Mouse (Mus musculus) forebrain, embryonic 12.5 days (tissue): ENCODE results near the gene Prtn3. TPM values are rescaled to one million over a fixed set of nuclear protein-coding genes. Genes with fewer than 3 reads are reported as not detected.

Experiments
- ATAC-seq: fragments of 200-750 bp; cut with Nextera tagmentation; 2 replicates; pipeline ENCODE4 v1.8.0; 2017; ENCODE audit warnings: moderate TSS enrichment; ENCODE audit not compliant: low FRiP score
- H3K27ac ChIP-seq: fragments of 300-500 bp; sonication (generic); 2 replicates; pipeline ENCODE4 v1.5.1; 2016; ENCODE audit warnings: mild to moderate bottlenecking
- H3K27me3 ChIP-seq: fragments of 300-500 bp; sonication (generic); 2 replicates; pipeline ENCODE4 v1.6.1; 2016; ENCODE audit warnings: mild to moderate bottlenecking
- H3K36me3 ChIP-seq: fragments of 300-500 bp; sonication (generic); replicated peaks from 2 replicates; pipeline ENCODE4 v1.6.1; 2016; ENCODE audit warnings: mild to moderate bottlenecking
- H3K4me1 ChIP-seq: fragments of 300-500 bp; sonication (generic); 2 replicates; pipeline ENCODE4 v1.6.1; 2016
- H3K4me2 ChIP-seq: fragments of 300-500 bp; sonication (generic); 2 replicates; pipeline ENCODE4 v1.6.1; 2016; ENCODE audit warnings: mild to moderate bottlenecking, moderate library complexity
- H3K4me3 ChIP-seq: fragments of 300-500 bp; sonication (generic); replicated peaks from 2 replicates; pipeline ENCODE4 v1.5.1; 2016; ENCODE audit warnings: mild to moderate bottlenecking
- H3K9ac ChIP-seq: fragments of 300-500 bp; sonication (generic); 2 replicates; pipeline ENCODE4 v1.6.1; 2016; ENCODE audit warnings: mild to moderate bottlenecking
- H3K9me3 ChIP-seq: fragments of 300-500 bp; sonication (generic); 2 replicates; pipeline ENCODE4 v1.6.1; 2016
- WGBS: fragments of 180-500 bp; shearing (Covaris S2); methylation state at CpG from one replicate; pipeline ENCODE4 v1.1.7; 2016; 5-methylcytosine and 5-hydroxymethylcytosine counted together
- polyA plus RNA-seq: library from polyadenylated mRNA; unstranded; fragments of >200 nt; fragmentation: Nextera tagmentation; extraction: Ambion mirVana; gene quantifications from 2 replicates; pipeline ENCODE4 v1.2.1, GENCODE M21; 2016

The Prtn3 gene
- polyA plus RNA-seq, 1 experiment from 2014 or later: 16.2 TPM

DNA sequence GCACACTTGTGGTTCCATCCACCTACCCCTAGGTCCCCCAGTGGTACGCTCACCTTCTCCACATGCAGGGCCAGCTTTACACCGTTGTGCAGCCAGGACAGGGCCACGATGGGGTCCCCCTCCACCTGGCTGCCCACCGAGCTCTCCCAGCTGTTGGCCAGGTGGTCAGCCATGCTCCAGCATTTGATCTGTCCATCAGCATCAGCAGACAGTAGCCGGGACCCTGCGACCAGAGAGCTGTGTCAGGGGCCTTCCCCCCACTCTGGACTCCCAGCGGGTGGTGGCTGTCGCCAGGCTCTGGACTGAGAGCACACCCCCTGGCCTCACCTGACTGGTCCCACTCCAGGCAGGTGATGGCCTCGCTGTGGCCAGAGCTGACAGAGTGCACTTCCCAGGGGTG is 32.4 kb downstream of the Prtn3 start:
- Histone ChIP-seq H3K27ac (no peak overlapping the region), H3K36me3 (peaks cover 50% of the 10 kb centered on the region), H3K4me1 (peaks cover 12% of the 10 kb centered on the region), H3K27me3 (peaks cover 13% of the 10 kb centered on the region), H3K4me2 (no peak overlapping the region), H3K4me3 (no peak overlapping the region), H3K9ac (no peak overlapping the region), H3K9me3 (no peaks in the 10 kb centered on the region)
- WGBS: 92% methylated on average over 9 of the region's 9 CpGs
- ATAC-seq: no peak

DNA sequence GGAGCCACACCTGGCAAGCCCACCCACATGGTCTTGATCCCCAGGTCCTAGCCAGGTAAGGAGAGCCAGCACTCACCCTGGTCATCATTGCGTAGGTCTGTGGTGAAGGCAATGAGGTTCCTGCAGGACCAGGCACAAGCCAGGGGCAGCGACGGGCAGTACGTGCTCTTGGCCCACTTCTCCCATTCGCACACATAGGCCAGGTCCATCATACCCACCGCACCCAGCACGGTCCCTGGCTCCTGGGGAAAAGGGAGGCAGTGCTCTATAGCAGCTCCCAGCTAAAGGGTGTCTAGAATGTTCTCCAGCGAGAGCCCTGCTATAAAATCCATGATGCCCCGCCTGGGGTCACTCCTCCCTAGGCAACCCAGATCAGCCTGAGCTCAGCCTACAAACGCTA is 33.1 kb downstream of the Prtn3 start:
- Histone ChIP-seq H3K27me3 (peaks cover 11% of the 10 kb centered on the region), H3K4me1 (peaks cover 11% of the 10 kb centered on the region), H3K9me3 (no peaks in the 10 kb centered on the region), H3K36me3 (peaks cover 57% of the 10 kb centered on the region), H3K9ac (no peak overlapping the region), H3K4me2 (peak overlapping the region; percentile 45; the same call in 1 of the 2 replicates), H3K27ac (no peak overlapping the region), H3K4me3 (no peak overlapping the region)
- 95% methylated on average over 10 of the region's 10 CpGs for WGBS
- no peak for ATAC-seq

DNA sequence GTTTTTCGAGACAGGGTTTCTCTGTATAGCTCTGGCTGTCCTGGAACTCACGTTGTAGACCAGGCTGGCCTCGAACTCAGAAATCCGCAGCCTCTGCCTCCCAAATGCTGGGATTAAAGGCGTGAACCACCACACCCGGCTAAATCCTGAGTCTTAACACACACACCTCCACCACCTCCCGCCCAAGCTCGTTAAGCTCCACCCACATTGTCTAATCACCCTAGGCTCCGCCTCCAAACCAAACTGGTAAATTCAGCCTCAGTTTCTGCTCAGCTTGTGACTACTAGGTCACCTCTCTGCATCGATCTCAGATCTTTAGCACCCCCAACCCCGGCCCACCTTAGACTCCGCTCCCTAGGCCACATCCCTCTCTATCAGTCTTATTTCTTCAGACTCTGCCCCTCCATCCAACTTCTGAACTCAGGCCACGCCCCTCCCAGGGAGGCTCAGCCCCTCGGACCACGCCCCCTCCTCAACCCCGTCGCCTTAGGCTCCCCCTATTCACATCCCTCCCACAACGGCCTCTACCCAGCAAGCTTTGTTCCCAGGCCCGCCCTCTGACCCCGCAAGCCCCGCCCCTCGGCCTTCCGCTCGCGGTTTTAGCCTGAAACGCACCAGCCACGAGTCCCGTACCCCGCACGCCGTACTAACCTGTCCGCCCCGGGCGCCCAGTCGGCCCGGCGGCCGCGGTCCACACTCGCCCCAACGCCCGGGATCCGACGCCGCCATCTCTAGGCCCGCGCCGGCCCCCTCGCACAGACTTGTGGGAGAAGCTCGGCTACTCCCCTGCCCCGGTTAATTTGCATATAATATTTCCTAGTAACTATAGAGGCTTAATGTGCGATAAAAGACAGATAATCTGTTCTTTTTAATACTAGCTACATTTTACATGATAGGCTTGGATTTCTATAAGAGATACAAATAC is 34.2 kb downstream of the Prtn3 start, which contains the start of gene Med16:
Gene Med16 (minus strand): TSS at position 757 of the 925 bp plus-strand sequence.
- 2% methylated on average over 52 of the region's 52 CpGs for WGBS

DNA sequence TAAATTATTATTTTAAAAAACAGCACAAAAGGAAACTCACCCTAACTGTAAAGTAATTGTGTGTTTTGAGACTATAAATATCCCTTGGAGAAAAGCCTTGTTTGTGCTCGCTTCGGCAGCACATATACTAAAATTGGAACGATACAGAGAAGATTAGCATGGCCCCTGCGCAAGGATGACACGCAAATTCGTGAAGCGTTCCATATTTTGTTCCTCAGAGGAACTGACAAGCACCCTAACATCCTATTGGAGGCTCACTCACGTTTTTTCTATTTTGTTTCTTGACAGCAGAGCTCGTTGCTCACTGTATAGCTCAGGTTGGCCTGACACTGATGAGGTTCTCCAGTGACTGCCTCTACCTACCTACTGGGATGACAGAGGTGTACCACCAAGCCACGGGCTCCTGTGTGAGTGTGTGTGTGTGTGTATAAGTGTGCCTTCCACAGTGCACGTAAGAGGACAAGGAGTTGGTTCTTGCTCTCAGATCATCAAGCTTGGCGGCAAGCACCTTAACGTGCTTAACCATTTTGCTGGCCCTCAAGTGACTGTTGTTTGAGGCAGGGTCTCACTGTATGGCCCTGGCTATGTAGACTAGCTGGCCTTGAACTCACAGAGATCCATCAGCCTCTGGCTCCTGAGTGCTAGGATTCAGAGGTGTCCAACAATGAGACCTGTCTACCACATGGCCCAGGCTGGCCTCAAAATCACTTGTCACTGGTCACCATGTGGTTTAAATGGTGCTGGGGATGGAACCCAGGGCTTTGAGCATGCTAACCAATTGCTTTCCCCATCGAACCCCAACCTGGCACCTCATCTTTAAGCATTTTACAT is 35.0 kb downstream of the Prtn3 start:
- Histone ChIP-seq H3K4me3 (peak overlapping the region; percentile 18; the same call in 1 of the 2 replicates), H3K27me3 (no peaks in the 10 kb centered on the region), H3K4me2 (peak overlapping the region; percentile 45), H3K9ac (peak overlapping the region; percentile 2), H3K27ac (peak overlapping the region; percentile 78), H3K36me3 (peaks cover 51% of the 10 kb centered on the region), H3K4me1 (peaks cover 17% of the 10 kb centered on the region), H3K9me3 (no peaks in the 10 kb centered on the region)
- ATAC-seq: peak; percentile 55
- WGBS: 26% methylated on average over 14 of the region's 14 CpGs

More for the DNA sequence above, 34.2 kb downstream of the Prtn3 start, which contains the start of gene Med16:
- Histone ChIP-seq H3K27ac (peak within 1 kb of the TSS; percentile 97), H3K9me3 (no peaks in the 10 kb centered on the region), H3K4me3 (peak within 1 kb of the TSS; percentile 69), H3K4me2 (peak within 1 kb of the TSS; percentile 45), H3K36me3 (peaks cover 54% of the 10 kb centered on the region), H3K4me1 (peaks cover 11% of the 10 kb centered on the region), H3K27me3 (peaks cover under 1% of the 10 kb centered on the region), H3K9ac (peak within 1 kb of the TSS; percentile 85)
- ATAC-seq: peak; percentile 93

DNA sequence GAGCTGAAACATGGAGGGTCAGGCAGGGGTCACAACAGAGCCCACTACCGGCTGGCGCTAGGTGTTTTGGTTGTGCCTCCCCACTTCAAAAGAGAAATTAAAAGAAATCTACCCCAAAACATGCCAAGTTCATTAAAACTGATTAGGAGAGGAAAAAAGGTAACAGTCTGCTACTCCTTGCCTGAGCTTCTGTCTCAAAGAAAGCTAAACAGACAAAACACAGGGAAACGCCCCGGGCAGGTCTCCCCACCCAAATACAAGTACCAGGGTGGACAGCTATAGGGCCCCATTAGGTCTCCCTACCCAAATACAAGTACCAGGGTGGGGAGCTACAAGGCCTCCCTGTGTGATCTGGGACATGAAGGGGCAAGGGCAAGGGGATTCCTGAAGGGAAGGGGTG is 36.3 kb downstream of the Prtn3 start, which contains the start of gene Gm26602:
Gene Gm26602 (plus strand): TSS at position 301 of the 400 bp plus-strand sequence.
- WGBS: 93% methylated on average over 4 of the region's 4 CpGs
- H3K9me3 ChIP-seq: no peaks in the 10 kb centered on the region
- no peak within 1 kb of the TSS for H3K4me3 ChIP-seq
- H3K9ac ChIP-seq: 0 out of 2 replicates have a peak within 1 kb of the TSS, but pooled peaks have one; percentile 25
- peaks cover 42% of the 10 kb centered on the region for H3K36me3 ChIP-seq
- no peak for ATAC-seq
- H3K4me2 ChIP-seq: no peak within 1 kb of the TSS
- peaks cover 30% of the 10 kb centered on the region for H3K4me1 ChIP-seq
- peak within 1 kb of the TSS; percentile 78 for H3K27ac ChIP-seq
- H3K27me3 ChIP-seq: no peaks in the 10 kb centered on the region; the same call in 1 of the 2 replicates

DNA sequence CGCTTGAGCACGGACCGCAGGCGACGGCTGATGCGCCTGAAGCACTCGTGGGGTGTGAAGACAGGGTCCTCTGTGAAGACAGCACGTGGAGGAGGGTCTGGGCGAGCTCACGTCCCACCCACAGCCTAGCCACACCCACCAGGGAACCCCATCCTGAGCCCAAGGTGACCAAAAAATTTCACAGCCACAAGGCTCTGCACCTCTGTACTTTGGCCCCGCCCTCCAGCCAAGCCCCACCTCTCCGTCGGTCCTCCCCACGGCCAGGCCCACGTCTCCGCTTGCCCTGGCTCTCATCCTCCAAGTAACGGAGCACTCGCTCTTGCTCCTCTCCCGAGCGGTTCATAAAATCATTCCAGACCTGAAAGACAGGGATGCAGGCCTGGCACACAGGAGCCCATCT is 38.1 kb downstream of the Prtn3 start:
- Histone ChIP-seq H3K4me3 (no peak overlapping the region), H3K36me3 (peaks cover 27% of the 10 kb centered on the region), H3K27ac (no peak overlapping the region), H3K4me2 (no peak overlapping the region), H3K27me3 (peaks cover 2% of the 10 kb centered on the region), H3K9ac (no peak overlapping the region), H3K9me3 (no peaks in the 10 kb centered on the region), H3K4me1 (peaks cover 38% of the 10 kb centered on the region)
- ATAC-seq: no peak
- WGBS: 72% methylated on average over 20 of the region's 20 CpGs

DNA sequence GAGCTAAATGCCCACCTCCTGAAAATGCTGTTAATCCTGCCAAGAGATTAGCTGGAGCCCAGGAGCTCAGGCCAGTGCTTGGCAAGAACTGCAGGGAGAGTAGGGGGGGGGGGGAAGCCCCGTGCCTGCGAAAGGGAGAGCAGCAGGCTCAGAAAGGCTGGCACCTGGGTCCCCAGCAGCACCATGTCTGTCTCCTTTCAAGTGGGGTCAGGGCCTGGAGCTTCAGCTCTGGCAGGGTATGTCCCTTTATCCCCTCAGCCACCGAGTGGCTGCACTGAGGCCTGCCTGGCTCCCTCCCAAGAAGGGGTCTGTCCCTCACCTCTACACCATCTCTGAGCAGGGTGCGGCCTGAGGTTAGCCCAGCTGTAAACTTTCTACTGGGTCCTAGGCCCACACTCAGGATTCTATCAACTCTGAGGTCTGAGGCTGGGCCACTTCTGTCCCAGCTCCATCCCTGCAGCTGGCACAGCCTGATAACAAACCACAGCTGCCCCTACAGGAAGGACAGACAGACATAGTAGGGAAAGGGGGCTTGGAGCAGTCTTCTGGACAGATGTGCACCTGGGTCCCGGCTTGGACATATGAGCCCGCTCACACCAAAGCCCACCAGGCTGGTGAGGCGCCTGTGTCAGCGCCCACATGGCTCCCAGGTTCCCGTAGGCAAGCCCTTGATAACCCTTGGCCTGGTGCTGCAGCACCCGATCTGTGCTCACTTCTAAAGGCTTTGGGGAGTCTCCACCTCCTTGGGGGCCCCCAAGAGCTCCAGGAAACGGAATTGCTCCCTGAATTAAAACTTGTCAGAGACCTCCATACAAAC is 40.1 kb downstream of the Prtn3 start:
- ATAC-seq: no peak
- WGBS: 60% methylated on average over 11 of the region's 11 CpGs
- Histone ChIP-seq H3K27me3 (peaks cover 21% of the 10 kb centered on the region), H3K27ac (peak overlapping the region; percentile 42; the same call in 1 of the 2 replicates), H3K4me3 (no peak overlapping the region), H3K4me2 (no peak overlapping the region), H3K36me3 (peaks cover 27% of the 10 kb centered on the region), H3K9me3 (no peaks in the 10 kb centered on the region), H3K9ac (0 out of 2 replicates have a peak overlapping the region, but pooled peaks have one; percentile 21), H3K4me1 (peaks cover 44% of the 10 kb centered on the region)

DNA sequence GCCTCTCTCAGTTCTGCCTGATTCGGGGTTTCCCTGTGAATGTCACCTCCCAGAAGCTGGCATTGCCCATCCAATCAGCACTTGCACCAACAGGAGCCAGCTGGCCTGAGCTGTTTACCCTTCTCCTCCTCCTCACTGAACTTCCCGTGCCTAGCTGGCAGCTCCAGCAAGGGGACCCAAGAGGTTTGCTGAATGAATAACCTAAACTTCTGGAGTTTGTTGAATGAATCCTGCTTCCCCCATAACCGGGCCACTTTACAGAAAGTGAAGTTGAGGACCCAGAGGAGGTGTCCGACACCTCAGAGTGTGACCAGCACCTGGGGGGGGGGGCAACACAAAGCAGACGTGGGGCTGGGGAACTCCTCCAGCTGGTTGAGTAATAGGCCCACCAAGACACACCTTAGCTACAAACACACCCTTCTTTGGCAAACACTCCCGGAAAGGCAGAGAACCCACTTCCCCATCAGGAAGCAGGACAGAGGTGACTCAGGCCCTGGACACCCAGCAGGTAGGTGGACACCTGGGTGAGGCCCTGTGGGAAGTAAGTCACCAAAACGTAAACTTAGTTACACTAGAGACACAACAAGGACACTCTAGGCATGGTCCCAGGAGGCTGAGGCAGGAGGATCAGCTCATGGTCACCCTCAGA is 40.8 kb downstream of the Prtn3 start:
- ATAC-seq: no peak
- Histone ChIP-seq H3K4me1 (peaks cover 45% of the 10 kb centered on the region), H3K4me2 (peak overlapping the region; percentile 96)

DNA sequence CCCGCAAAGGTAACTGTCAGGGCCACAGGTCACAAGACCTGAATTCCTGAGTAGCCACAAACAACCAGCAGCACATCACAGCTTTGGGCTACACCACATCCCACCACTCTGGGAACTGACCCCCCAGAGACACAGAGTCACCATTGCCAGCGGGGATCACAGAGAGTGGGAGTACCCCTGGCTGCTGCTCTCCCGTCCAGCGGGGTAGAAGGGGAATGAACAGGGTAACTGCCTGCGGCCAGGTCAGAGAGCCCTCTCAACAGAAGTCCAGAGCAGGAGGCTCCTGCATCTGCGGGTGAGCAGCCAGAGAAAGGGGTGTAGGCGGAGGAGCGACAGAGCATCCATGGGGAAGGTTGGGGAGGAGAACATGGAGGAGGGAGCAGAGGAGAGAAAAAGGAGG is 41.8 kb downstream of the Prtn3 start:
- peak overlapping the region; percentile 96 for H3K4me2 ChIP-seq
- H3K36me3 ChIP-seq: peaks cover 21% of the 10 kb centered on the region
- ATAC-seq: 0 out of 2 replicates have a peak, but pooled peaks have one; percentile 3
- no peaks in the 10 kb centered on the region for H3K9me3 ChIP-seq
- H3K9ac ChIP-seq: peak overlapping the region; percentile 91
- H3K27ac ChIP-seq: peak overlapping the region; percentile 70
- peaks cover 55% of the 10 kb centered on the region for H3K4me1 ChIP-seq
- WGBS: 10% methylated on average over 8 of the region's 8 CpGs
- peak overlapping the region; percentile 84 for H3K4me3 ChIP-seq
- peaks cover 38% of the 10 kb centered on the region for H3K27me3 ChIP-seq

More for the DNA sequence above, 40.8 kb downstream of the Prtn3 start:
- Histone ChIP-seq H3K9me3 (no peaks in the 10 kb centered on the region), H3K9ac (no peak overlapping the region), H3K36me3 (peaks cover 27% of the 10 kb centered on the region), H3K27me3 (peaks cover 28% of the 10 kb centered on the region), H3K27ac (no peak overlapping the region), H3K4me3 (no peak overlapping the region)
- WGBS: 75% methylated on average over 7 of the region's 7 CpGs

DNA sequence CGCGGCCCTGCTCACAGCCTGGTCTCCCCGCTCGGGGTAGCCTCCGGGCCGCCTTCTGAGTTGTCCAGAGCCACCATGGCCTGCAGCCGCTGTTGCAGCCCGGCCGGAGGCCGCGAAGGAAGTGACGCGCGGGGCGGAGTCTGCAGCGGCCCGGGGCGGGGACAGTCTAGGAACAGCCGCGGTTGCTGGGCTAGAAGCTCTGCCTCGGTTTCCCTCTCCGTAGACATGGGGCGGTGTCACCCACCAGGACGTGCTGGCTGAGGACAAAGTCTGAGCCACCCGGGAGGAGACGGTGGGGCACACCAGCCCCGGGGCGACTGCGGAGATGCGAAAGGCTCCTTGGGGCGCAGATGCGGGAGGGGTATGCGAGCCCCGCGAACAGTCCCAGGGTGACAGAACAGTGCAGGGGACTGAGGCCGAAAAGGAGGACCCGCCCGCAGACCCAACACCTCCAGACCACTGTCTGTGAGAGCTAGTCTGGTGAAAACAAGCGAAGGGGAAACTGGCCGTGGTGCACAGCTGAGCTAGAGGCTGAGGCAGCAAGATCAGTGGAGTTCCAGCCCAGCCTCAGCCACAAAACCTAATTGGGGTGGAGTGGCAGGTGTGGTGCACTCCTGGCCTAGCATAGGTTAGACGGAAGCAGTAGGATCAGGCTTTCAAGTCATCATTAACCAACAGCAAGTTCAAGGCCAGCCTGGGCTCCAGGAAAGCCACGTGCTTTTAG is 42.7 kb downstream of the Prtn3 start, which contains the start of gene Kiss1r:
Gene Kiss1r (plus strand): TSS at position 164 of the 724 bp plus-strand sequence.
- Histone ChIP-seq H3K27me3 (peaks cover 47% of the 10 kb centered on the region), H3K4me2 (peak within 1 kb of the TSS; percentile 96), H3K27ac (peak within 1 kb of the TSS; percentile 70), H3K4me3 (peak within 1 kb of the TSS; percentile 84), H3K36me3 (peaks cover 12% of the 10 kb centered on the region), H3K9ac (peak within 1 kb of the TSS; percentile 91), H3K4me1 (peaks cover 63% of the 10 kb centered on the region), H3K9me3 (no peaks in the 10 kb centered on the region)
- WGBS: 1% methylated on average over 42 of the region's 42 CpGs
- ATAC-seq: peak; percentile 87
